Mouse (Mus musculus) adipocyte (in vitro differentiated cells): ENCODE measurements around the gene Miga1.

ENCODE experiments used
- DNase-seq: peaks from one replicate; pipeline ENCODE4 v3.0.0-alpha.2; 2016; ENCODE audit warnings: low spot score

Miga1 gene

DNA sequence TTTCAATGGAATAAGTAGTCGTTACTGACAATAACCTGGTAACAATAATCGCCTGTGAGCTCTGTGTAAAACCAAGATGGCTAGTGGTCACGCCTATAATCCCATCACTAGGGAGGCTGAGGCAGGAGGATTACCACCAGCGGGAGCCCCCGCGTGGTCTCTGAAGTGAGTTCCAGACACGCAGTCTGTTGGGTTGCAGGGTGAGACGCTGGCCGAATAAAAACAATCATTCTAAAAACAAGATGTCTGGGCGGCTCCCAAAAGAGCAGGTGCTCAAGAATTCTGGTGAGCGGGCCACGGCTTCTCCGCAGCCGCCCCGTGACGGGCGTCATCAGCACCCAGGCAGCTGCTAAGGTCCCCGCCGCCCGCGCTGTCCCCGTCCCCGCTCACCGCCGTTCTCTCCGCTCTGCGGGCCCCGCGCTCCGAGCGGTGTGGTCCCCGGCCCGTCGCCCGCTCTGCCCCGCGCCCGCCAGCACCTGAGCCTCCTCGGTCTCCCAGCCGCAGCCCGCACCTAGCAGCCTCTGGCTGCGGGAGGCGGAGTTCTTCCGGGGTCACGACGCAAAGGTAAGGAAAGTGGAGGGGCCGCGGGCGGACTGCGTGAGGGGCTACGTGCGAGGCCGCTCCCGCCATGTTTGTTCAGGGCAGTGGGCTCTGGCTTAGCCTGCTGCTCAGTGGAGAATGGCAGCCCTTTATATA, at the start of gene Miga1:
Gene Miga1, minus strand, starts transcription at position 546 of the 696 bp plus-strand sequence.
- DNase-seq: no peak

DNA sequence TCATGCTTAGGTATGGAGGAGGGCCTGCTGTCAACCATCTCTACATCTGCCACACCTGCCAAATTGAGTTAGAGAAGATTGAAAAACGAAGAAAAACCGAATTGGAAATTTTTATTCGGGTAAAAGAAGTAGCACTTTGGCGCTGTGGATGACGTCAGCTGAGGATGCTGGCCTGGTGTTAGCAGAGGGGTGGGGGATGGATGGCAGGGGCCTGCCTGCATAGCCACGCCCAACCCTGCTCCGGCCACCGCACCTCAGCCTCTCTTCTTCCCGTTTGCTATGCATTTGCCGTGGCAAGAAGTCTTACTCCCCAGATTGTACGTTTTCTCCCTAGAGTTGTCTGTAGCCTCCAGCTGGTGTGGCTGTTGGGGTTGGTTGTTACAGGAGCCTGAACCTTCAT, 43.9 kb upstream of the Miga1 start:
- DNase-seq: no peak

DNA sequence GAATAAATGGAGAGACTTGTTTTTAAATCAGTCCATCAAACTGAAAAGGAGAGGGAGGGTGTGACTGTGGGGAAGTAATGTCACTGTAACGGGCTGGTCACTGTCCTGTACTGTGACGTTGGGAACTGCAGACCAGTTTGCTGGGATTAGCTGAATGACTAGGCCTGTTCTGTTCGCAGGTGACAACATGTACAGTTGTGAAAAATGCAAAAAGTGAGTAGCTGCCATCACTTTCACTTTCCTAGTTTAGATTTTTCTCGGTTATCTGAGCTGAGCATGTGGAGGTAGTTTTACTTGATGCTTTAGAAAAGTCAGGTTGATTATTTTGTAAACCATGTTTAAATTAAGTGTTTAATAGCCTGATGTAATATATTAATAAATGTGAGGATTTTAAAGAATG, 35.9 kb upstream of the Miga1 start:
- DNase-seq: no peak

DNA sequence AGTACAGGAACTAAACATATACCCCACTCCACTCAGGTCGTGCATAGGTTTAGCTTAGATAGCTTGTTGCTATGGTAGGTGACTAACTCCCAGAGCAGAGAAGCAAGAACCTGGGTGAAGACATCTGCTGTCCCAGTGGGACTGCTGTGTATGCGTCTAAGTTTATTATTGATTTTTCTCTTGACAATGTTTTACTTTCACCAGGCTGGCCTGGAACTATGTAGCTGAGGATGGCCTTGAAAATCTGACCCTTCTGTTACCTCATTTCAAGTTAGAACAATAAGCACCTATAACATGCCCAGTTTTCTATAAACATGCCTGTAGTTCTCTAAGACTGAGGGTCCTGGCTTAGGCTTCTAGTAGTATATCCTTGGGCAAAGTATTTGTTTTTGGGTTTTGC, 24.0 kb upstream of the Miga1 start:
- no peak for DNase-seq

DNA sequence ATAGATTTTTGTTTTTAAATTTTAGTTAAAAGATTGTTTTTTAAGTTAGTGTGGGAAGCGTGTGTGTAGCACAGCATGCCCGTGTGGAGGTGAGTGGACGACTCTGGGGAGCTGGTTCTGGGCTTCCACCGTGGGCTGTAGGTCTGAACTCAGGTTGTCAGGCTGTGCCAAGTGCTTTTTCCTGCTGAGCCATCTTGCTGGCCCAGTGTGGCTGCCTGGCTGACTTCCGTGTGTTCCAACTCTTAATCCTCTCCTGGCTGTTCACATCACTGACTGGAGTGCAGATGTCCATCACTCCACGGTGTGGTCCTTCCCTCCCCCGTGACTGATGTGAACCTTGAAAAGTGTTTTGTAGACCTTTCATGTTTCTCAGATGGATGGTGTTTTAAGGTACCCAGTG, 18.9 kb upstream of the Miga1 start:
- no peak for DNase-seq

DNA sequence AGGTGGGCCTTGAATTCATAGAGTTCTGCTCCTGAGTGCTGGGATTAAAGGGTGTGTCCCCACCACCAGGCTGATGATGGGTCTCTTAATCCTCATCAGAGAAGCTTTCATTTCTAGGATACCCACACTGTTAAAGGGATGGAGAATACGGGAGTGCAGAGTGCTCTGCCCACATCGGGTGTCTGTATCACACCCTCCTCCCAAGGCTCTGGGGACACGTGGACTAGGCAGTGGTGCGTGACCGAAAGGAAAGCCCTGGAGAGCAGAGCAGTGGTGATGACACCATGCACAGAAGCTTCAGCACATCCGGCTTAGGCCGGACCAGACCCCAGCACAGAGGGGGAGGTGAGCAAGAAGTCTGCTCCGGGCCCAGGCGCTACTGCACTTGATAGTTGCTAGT, 16.5 kb upstream of the Miga1 start:
- DNase-seq: no peak

DNA sequence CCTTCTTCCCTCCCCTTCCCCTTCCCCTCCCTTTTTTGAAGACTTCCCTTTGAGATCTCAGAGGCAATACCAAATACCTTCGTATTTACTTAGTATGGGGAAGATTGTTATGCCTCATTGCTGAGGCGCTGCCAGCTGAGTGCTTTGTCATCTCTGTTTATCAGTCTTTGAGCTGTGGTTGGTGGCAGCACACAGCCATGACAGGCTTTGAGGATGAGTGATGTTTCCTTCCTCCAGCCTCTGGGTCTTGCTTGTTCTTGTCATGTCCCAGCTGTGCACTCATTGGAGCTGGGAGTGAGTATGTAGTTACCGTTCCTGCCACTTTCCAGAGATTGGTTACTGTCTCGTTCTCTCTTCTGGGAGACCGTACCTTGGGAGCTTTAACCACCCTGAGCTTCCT, 15.2 kb upstream of the Miga1 start:
- DNase-seq: peak; percentile 16

DNA sequence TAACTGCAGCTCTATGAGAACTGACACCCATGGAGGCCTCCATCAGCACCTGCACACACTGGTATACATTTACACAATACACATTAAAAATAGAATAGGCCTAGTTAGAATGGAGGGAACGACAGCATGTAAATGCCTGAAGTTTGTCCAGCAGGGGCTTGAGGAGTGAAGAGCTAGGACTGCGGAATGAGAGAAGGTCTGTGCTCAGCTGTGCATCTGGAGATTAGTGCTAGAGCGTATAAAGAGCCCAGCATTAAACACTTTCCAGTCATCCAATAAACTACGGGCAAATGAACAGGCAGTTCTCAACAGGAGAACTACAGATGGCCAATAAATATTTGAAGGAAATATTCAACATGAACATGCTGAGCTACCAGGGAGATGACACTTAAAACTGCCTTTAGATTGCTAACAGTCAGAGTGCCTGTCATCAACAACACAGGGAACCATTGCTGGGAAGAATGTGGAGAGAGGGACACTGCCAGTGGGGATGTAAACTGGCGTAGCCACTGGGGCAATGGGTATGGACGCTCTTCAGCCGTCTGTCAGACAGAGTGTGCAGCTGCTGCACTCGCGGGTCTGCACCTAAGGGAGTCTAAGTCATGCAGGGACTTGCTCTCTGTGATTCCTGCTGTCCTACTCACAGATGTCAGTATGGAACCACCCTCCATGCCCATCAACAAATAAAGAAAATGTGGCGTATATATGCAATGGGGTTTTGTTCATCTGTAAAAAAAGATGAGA, 13.4 kb upstream of the Miga1 start:
- DNase-seq: no peak

DNA sequence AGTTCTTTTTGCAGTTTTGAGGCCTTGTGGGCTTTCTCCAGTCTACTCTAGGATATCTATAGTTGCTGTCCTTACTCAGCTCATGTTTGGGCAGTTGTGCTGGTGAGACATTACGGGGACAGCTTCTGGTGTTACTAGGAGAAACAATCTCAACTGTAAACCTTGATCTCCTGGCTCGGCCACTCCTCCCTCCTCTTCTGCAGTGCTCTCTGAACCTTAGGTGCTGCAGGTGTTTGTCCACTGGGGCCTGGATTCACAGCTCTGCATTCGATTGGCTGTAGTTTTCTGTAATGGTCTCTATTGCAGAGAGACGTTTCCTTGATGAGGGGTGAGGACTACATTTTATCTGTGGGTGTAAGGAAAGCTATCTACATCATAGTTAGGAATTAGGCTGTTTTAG, 12.1 kb upstream of the Miga1 start:
- no peak for DNase-seq

DNA sequence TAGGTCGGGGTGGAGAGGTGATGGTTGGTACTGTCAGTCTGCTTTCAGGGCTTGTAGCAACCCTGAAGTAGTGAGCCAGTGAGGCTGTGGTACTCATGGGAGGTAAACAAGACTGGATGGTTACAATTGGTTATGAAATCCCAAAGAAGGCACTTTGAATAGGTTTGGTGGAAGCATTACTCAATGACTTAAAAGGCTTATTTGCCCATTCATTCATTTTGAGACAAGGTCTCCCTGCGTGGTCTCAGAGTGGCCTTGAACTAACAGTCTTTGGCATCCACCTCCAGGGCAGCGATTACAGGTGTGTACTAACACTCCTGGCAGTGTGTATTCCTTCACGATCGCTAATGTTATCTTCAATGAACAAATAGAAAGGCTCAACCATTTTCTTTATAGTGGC, 10.8 kb upstream of the Miga1 start:
- DNase-seq: no peak

DNA sequence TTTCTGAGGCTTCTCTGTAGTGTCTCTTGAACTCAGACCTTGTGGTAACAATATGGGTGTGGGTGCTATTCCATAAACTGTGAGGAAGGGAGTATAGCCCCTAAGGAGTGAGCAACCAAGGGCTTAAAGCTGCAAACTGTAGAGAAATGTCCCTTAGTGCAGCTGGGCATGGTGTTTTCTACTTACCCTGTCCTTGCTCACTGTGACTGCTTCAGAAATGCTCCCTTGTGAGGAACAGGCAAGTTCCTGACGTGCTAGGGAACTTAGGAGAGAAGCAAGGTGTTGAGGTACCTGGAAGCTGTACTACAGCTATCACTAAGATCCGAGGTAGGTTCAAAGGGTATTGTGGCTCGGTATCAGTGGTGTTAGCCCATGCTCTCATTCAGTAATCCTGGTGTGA, 10.2 kb upstream of the Miga1 start:
- no peak for DNase-seq

DNA sequence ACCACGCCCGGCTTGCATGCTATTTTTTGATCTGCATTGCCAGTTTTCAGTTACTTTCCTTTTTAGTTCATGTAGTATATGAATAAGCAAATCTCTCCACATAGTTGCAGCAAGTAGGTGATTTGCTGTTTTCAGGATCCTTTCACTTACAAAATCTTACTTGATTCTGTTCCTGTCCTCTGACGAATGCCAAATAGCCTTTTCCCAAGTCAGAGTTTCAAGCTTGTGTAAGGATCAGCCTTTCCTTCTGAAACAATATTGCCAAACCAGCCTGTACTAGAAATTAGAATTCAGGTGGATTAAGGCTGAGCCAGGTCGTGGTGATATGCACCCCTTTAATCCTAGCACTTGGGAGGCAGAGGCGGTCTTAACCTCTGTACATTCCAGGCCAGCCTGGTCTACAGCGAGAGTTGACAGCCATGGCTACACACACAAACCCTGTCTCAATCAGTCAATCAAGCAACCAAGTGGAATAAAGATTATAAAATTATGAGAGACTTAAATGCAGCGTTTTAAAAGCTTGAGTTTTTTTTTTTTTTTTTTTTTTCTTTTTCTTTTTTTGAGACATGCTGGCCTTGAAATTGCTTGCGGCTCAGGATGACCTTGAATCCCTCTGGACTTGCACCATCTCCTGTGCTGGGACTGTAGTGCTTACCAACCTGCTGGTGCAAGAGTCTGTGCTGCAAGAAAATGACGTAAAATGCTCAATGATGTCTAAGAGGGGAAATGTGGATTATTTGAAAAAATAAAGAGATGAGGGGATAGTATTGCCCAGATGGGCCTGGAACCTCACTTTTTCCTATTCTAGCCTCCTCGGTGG, 8.0 kb upstream of the Miga1 start:
- peak; percentile 72 for DNase-seq

DNA sequence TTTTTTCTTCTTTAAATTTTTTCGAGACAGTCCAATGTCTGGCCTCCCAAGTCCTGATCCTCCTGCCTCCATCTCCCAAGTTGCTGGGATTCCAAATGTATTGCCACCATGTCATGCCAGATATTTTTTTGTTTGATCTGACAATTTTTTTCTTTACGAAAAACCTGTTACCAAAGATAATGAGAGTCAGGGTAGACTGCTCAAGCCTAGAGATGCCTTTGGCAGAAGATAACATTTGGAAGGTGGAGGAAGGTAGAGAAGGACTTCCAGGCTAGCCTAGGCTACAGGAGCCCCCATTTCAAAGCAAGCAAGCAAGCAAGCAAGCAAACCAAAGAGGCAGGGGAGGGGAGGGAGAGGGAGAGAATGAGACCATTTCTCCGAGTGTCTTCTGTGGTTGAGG, 7.0 kb upstream of the Miga1 start:
- peak; percentile 21 for DNase-seq

DNA sequence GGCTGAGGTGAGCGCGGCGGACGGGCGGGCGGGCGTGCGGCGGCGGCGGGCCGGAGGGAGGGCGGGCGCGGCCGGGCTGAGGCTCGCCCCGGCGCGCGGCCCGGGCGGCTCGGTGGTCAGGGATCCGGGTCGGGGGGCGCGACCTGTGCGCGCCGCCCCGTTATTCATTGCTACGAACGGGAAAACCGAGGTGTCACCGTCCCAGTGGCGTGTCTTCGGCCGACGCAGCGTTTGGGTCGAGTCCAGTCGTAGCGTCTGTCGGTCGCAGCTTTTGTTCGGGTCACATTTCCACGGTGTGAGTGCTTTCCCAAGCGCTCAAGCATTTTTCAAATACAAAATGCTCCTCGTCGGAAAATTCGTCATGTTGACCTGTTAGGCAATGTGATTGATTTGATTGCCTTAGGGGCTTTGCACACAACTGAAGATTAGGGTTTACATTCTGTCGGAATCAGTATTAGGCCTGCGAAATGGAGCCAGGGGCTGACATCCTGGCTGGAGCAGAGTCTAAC, 6.5 kb upstream of the Miga1 start:
- peak; percentile 65 for DNase-seq

DNA sequence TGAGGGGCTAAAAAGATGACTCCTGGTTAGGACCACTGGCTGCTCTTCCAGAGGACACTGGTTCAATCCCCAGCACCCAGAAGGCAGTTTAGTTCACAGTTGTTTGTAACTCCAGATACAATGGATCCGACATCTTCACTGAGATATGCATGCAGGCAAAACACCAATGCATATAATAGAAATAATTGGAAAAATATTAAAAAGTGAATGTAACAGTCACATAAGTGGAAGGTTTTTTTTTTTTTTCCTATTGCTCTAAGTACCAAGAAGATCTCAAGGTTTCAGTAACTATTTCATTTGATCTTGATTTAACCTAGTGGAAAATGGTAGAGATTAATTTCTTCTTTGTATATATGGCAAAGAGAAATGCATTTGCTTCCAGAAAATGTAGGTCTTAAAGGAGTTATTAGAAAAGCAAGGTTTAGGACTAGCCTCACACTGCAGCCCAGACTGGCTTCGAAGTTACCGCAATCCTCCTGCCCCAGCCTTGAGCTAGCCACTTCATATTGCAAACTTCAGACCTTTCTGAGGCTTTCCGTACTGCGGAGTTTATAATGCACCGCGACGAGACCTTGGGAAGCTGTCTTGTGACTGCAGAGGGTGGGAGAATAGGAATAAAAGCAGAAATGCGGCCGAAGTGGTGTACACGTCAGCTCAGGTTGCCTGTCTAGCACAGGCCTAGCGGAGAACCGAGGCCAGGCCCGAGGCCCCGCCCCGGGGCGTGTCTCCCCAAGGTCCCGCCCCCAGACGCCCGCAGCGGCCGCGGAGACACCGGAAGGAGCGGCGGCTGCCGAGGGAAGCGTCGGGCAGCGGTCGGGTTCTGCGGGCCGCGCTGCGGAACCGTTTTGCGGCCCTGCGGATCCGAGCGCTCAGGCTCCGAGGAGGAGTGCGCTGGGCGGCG, 5.8 kb upstream of the Miga1 start, which contains the start of gene Usp33:
Gene Usp33, plus strand, starts transcription at position 747 of the 901 bp plus-strand sequence.
- DNase-seq: peak; percentile 86

DNA sequence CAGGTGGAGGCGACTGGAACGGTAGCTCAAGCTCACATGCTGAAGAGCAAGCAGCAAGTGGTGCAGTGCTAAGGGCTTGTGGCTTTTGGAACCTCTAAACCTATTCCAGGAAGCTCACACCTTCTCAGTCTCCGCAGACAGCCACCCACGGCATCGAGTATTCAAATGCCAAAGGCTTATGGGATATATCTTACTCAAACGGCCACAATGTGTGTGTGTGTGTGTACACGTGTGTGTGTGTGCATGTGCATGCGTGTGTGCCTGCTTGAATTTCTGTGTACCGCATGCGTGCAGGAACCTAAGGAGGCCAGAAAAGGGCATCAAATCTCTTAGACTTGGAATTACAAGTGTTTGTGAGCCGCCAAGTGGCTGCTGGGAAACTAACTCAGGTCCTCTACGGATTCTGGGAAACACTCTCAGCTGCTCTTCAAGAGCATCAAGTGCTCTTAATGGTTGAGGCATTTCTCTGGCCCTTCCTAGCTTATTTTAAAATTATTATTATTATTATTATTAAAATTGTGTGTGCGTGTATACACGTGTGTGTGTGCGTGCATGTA, 2.8 kb upstream of the Miga1 start:
- no peak for DNase-seq

DNA sequence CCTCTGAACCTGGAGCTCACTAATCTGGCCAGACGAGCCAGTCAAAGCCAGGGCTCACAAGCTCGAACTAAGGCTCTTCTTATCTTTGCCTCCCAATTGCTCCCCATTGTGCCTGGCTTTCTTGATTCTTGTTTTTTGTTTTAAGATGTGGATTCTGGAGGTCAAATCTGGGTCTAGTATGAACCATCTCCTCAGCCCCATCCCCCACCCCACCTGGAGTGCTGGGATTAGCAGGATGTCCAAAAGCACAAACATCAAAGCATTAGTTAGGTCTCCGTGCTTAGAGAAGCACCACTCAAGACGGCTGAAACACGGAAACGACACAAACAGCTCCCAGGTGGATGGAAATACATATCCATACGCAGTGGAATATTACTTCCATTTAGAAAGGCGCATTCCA, 4.1 kb downstream of the Miga1 start:
- DNase-seq: no peak

DNA sequence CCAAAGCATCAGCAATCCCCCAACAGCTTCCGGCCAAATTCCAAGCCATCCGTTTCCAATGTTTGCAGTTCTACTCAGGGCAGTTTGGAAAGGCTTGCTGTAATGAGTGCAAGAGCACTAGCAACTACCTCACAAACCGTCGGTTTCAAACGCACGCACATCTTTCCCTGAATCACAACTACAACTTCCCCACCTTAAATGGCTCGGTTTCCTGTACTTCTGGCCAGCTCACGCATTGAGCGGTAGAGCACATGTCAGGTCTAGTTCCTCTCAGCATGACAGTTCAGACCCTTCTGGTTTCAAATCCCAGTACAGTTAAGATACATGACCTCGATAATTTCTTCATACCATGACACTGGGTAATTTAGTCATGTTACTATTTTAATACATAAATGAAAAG, 6.6 kb downstream of the Miga1 start:
- no peak for DNase-seq

DNA sequence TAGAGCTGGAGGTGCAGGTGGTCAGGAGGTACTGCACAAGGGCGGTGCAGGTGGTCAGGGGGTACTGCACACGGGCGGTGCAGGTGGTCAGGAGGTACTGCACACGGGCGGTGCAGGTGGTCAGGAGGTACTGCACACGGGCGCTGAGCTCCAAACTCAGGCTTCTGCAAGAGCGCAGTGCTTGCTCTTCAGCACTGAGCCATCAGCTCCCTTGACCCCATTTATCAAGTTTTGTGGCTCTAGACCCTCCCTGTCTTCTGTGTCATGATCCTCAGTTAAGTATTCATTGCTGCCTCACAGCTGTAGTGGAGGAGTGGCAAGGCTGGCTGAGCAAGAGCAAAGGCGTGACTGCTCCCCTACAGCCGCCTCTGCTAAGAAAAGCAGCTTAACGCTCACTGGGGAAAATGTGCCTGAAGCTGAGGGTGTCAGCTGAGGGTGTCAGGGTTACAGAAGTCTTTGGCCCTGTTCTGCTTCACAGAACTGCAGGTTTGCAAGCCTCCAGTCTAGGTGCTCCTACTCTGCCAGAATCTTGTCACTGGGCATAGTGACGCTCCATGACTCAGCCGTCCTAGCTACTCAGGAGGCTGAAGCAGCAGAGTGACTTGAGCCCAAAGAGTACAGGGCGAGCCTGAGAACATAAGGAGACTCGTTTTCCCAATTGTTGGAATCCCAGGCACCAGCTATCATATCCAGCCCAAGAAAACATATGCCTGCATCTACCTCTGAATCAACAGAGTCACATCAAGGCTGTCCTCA, 7.5 kb downstream of the Miga1 start:
- DNase-seq: no peak

DNA sequence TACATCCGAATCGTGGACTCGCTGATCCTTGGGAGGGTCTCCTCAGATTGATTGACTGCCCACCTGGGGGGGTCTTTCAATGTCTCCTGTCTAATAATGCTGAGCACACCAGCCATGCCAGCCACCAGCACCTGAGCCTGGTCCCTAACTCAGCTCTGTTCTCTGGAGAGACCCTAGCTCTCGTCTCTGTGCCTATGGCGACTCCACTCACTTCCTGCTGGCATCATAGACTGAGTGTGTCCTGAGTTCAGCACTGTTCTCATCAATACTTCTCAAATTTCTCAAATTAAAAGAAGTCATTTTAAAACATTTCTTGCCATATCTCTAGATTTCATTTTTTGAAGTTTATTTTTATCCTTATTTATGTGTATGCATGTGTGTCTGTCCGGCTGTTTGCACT, 8.1 kb downstream of the Miga1 start:
- no peak for DNase-seq
